Mouse (Mus musculus) E14TG2a.4 (cell line): ENCODE measurements around the gene Fbh1.

ENCODE experiments used
- CTCF ChIP-seq: conservative IDR thresholded peaks from 2 replicates; pipeline ENCODE4 v1.5.1; 2014; ENCODE audit warnings: low read length
- NANOG ChIP-seq: IDR thresholded peaks from 2 replicates; pipeline ENCODE4 v1.6.1; 2014; ENCODE audit warnings: borderline replicate concordance, low read length, mixed read lengths
- POU5F1 ChIP-seq: IDR thresholded peaks from 2 replicates; pipeline ENCODE4 v1.6.1; 2014; ENCODE audit warnings: low read length, borderline replicate concordance

DNA sequence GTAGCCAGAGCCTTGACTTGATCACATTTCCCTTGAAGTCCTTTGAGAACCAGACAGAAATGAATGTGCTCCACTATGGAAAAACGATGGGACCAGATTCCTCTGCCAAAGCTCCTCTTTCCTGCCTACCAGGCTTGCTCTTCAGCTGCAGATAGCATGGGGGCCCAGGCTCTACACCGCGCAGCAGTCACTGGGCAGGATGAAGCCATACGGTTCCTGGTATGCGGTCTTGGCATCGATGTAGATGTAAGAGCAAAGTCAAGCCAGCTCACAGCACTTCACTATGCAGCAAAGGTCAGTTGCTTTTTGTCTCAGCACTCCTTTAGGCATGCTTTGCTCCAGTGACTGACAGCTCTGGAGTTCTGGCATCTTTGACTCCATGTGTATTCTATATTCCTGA lies 6.8 kb upstream of the Fbh1 start:
- TF ChIP-seq CTCF: no peak
- TF ChIP-seq POU5F1: no peak
- TF ChIP-seq NANOG: no peak
